Mouse (Mus musculus) MEL (cell line): ENCODE measurements around the gene Fyco1.

Experiments
- CHD1 ChIP-seq: IDR thresholded peaks from 2 replicates; pipeline ENCODE4 v1.6.1; 2012; ENCODE audit warnings: low read depth, mild to moderate bottlenecking, inconsistent platforms, low read length, improper control_type of control experiment
- CTCF ChIP-seq, 3 experiments: IDR thresholded peaks in 2 of 3; conservative IDR thresholded peaks in 1 of 3; 2 replicates each; pipeline ENCODE4 v1.5.1; 2011 to 2012; ENCODE audit warnings: low read length in 3 of 3, low read depth in 2 of 3, mild to moderate bottlenecking in 2 of 3, improper control_type of control experiment in 1 of 3, inconsistent platforms in 1 of 3, mixed read lengths in 1 of 3, moderate library complexity in 1 of 3; ENCODE audit not compliant: control insufficient read depth in 1 of 3, insufficient read depth in 1 of 3, poor library complexity in 1 of 3, severe bottlenecking in 1 of 3
- KAT2A ChIP-seq: conservative IDR thresholded peaks from 2 replicates; pipeline ENCODE4 v1.6.1; 2012; ENCODE audit warnings: low read depth, low read length, improper control_type of control experiment, inconsistent platforms
- MYC ChIP-seq: IDR thresholded peaks from 2 replicates; pipeline ENCODE4 v1.6.1; 2011; ENCODE audit warnings: low read depth, mild to moderate bottlenecking, low read length, improper control_type of control experiment, moderate library complexity
- USF1 ChIP-seq: IDR thresholded peaks from 2 replicates; pipeline ENCODE4 v1.6.1; 2014; ENCODE audit warnings: low read depth, mild to moderate bottlenecking, inconsistent platforms, low read length, improper control_type of control experiment, moderate library complexity

DNA sequence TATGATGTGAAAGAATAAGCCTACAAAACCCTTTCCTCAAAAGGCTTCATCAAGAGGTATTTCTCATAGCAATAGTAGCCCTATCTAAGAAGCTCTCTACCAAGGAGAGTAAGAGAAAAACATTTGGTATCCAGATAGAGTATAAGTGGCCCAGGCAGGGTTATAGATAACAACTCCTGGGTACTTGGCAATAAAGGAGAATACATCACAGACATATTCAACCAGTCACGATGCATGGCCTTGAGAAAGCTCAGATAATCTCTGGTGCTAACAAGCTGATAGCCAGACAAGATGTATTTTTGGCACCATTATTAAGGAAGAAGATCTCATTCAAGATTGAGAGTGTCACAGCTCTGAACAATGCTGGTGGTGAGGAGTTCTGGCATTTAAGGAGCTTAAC is 5.2 kb downstream of the Fyco1 start:
- TF ChIP-seq MYC (no peak), USF1 (no peak), KAT2A (no peak), CTCF (IDR thresholded peaks at IDR 0.05 in 2 of 3, conservative IDR thresholded peaks at IDR 0.05 in 1 of 3; ENCODE audit: control insufficient read depth in 1 of 3, insufficient read depth in 1 of 3, low read depth in 2 of 3, low read length in 3 of 3, poor library complexity in 1 of 3, severe bottlenecking in 1 of 3) (no peak), CHD1 (no peak)
